Mouse (Mus musculus) left cerebral cortex, postnatal 10 days (tissue): ENCODE data around the gene Olfr1141. TPM values are rescaled to one million over a fixed set of nuclear protein-coding genes. Genes with fewer than 3 reads are reported as not detected.

Experiments used
- DNase-seq, 2 experiments: peaks; one replicate each; pipeline ENCODE4 v3.0.0; 2021 to 2022; ENCODE audit warnings: low spot score in 2 of 2, mixed read lengths in 1 of 2; ENCODE audit errors: extremely low spot score in 1 of 2
- intact Hi-C: fragments of 180-260 bp; cut with DNase I; formaldehyde crosslinking; loops from one replicate; pipeline ENCODE4 v1.15.1; 2025
- total RNA-seq, 2 experiments: library from RNA; stranded (reverse); gene quantifications; 2 replicates each; pipeline ENCODE4 v1.2.3; 2021

Olfr1141 gene
- not detected for total RNA-seq

GRCm38 (mm10) chr2:87753891-87754290 is at the start of gene Olfr1141:
Gene Olfr1141, minus strand, starts transcription at chr2:87753991.
- DNase-seq = no peak
- intact Hi-C loops = no loop called here

- DNase-seq = no peak
- intact Hi-C loops = no loop called here
Observed at GRCm38 (mm10) chr2:87800292-87800691, 46.5 kb upstream of the Olfr1141 start, which contains the start of gene Olfr1143. Gene Olfr1143, plus strand, starts transcription at chr2:87800592.

- DNase-seq = no peak
- intact Hi-C loops = no loop called here
Observed at GRCm38 (mm10) chr2:87779183-87779582, 25.4 kb upstream of the Olfr1141 start, which contains the start of gene Olfr152. Gene Olfr152, plus strand, starts transcription at chr2:87779483.

GRCm38 (mm10) chr2:87776143-87776542 is 22.4 kb upstream of the Olfr1141 start:
- intact Hi-C loops = no loop called here
- no peak for DNase-seq

- DNase-seq = no peak
- intact Hi-C loops = no loop called here
Observed at GRCm38 (mm10) chr2:87743452-87743851, 10.3 kb downstream of the Olfr1141 start, which contains the start of gene Olfr1140. Gene Olfr1140, plus strand, starts transcription at chr2:87743752.

GRCm38 (mm10) chr2:87739878-87740277 is 13.9 kb downstream of the Olfr1141 start, which contains the start of gene Olfr1138:
Gene Olfr1138, minus strand, starts transcription at chr2:87739978.
- no peak for DNase-seq
- intact Hi-C loops = no loop called here

GRCm38 (mm10) chr2:87713079-87713478 is 40.7 kb downstream of the Olfr1141 start, which contains the start of gene Olfr1137:
Gene Olfr1137, minus strand, starts transcription at chr2:87713179.
- DNase-seq = no peak
- intact Hi-C loops = no loop called here

Other genes with a start within 250 kb of the Olfr1141 start
- not detected for gene Pramel6, start 247.4 kb downstream of the Olfr1141 start, total RNA-seq
- gene Olfr153, start 222.2 kb downstream of the Olfr1141 start, total RNA-seq = not detected
- not detected for gene Olfr1128, start 208.4 kb downstream of the Olfr1141 start, total RNA-seq
- not detected for gene Olfr1129, start 180.1 kb downstream of the Olfr1141 start, total RNA-seq
- not detected for gene Olfr1130, start 147.8 kb downstream of the Olfr1141 start, total RNA-seq
- gene Olfr1131, start 126.9 kb downstream of the Olfr1141 start, total RNA-seq = not detected
- gene Olfr1132, start 116.5 kb downstream of the Olfr1141 start, total RNA-seq = not detected
- not detected for gene Olfr1133, start 106.6 kb downstream of the Olfr1141 start, total RNA-seq
- not detected for gene Olfr1134, start 95.5 kb downstream of the Olfr1141 start, total RNA-seq
- not detected for gene Olfr1135, start 80.3 kb downstream of the Olfr1141 start, total RNA-seq
- gene Olfr1136, start 60.0 kb downstream of the Olfr1141 start, total RNA-seq = not detected
- not detected for gene Olfr1137, start 40.8 kb downstream of the Olfr1141 start, total RNA-seq
- not detected for gene Olfr1138, start 14.0 kb downstream of the Olfr1141 start, total RNA-seq
- gene Olfr1140, start 10.2 kb downstream of the Olfr1141 start, total RNA-seq = not detected
- gene Olfr152, start 25.5 kb upstream of the Olfr1141 start, total RNA-seq = not detected
- gene Olfr1143, start 46.6 kb upstream of the Olfr1141 start, total RNA-seq = not detected
- not detected for gene Olfr1145, start 55.8 kb upstream of the Olfr1141 start, total RNA-seq
- not detected for gene Olfr1148, start 76.5 kb upstream of the Olfr1141 start, total RNA-seq
- gene Olfr1150-ps1, start 90.0 kb upstream of the Olfr1141 start, total RNA-seq = not detected
- not detected for gene Olfr1151, start 101.9 kb upstream of the Olfr1141 start, total RNA-seq
- gene Olfr1152, start 112.5 kb upstream of the Olfr1141 start, total RNA-seq = not detected
- gene Olfr1153, start 141.0 kb upstream of the Olfr1141 start, total RNA-seq = not detected
- not detected for gene Olfr1154, start 151.2 kb upstream of the Olfr1141 start, total RNA-seq
- not detected for gene Olfr1155, start 191.1 kb upstream of the Olfr1141 start, total RNA-seq
- gene Olfr1156, start 199.1 kb upstream of the Olfr1141 start, total RNA-seq = not detected
- not detected for gene Olfr1157, start 214.3 kb upstream of the Olfr1141 start, total RNA-seq
- not detected for gene Olfr74, start 220.7 kb upstream of the Olfr1141 start, total RNA-seq
- gene Olfr1158, start 236.1 kb upstream of the Olfr1141 start, total RNA-seq = not detected